Mouse (Mus musculus): Measurements from ENCODE around the gene Gnai3. TPM values are rescaled to one million over a fixed set of nuclear protein-coding genes. Genes with fewer than 3 reads are reported as not detected.

Gnai3 gene
- polyA plus RNA-seq, 1 experiment from 2014 or later: 136 TPM

- ChIA-PET CTCF (interaction anchor here (1.1 to 2.7 kb wide), 3 partner anchors 12 to 18 kb away, joined by 3 to 6 read pairs (median 4); no protein-coding TSS in a partner anchor), POLR2A (no interaction called here)
- no peaks in the 10 kb centered on the region for H3K27me3 ChIP-seq
- TF ChIP-seq CTCF (IDR thresholded peaks at IDR 0.05): no peak
- no peak for ATAC-seq
- in situ Hi-C loops (cut with MboI; ENCODE audit: low pct_unique_long_range_greater_than_20kb): no loop called here
- DNase-seq (ENCODE audit: low read depth, low spot score): no peak
These were observed 28.5 kb downstream of the Gnai3 start for GRCm38 (mm10) chr3:108117465-108117864.

- no peak for DNase-seq (ENCODE audit: low read depth, low spot score)
- ATAC-seq: no peak
- H3K27me3 ChIP-seq: no peaks in the 10 kb centered on the region
- in situ Hi-C loops (cut with MboI; ENCODE audit: low pct_unique_long_range_greater_than_20kb): no loop called here
- TF ChIP-seq CTCF (IDR thresholded peaks at IDR 0.05): no peak
- ChIA-PET CTCF (interaction anchor here (0.7 to 2.0 kb wide), 3 partner anchors 11 to 18 kb away, joined by 3 to 5 read pairs (median 5); no protein-coding TSS in a partner anchor), POLR2A (interaction anchor here (0.7 kb wide), 1 partner anchor 14 kb away, joined by 3 read pairs; no protein-coding TSS in a partner anchor)
These were observed 32.2 kb downstream of the Gnai3 start for GRCm38 (mm10) chr3:108113591-108114289.

- ATAC-seq (no peak), DNase-seq (ENCODE audit: low read depth, low spot score) (no peak)
- ChIA-PET POLR2A (interaction anchor here (0.7 kb wide), 1 partner anchor 15 kb away, joined by 3 read pairs; no protein-coding TSS in a partner anchor), CTCF (interaction anchor here (1.7 to 2.0 kb wide), 2 partner anchors 10 to 17 kb away, joined by 5 read pairs; no protein-coding TSS in a partner anchor)
- in situ Hi-C loops (cut with MboI; ENCODE audit: low pct_unique_long_range_greater_than_20kb): no loop called here
- no peaks in the 10 kb centered on the region for H3K27me3 ChIP-seq
- TF ChIP-seq CTCF (IDR thresholded peaks at IDR 0.05): no peak
These were observed 33.3 kb downstream of the Gnai3 start for GRCm38 (mm10) chr3:108112666-108113065.

- no peaks in the 10 kb centered on the region for H3K27me3 ChIP-seq
- in situ Hi-C loops (cut with MboI; ENCODE audit: low pct_unique_long_range_greater_than_20kb): no loop called here
- CTCF ChIA-PET: interaction anchor here (1.7 to 2.0 kb wide), 2 partner anchors 10 to 17 kb away, joined by 5 read pairs; no protein-coding TSS in a partner anchor
- POLR2A ChIA-PET: no interaction called here
- DNase-seq (ENCODE audit: low read depth, low spot score) (no peak), ATAC-seq (no peak)
- TF ChIP-seq CTCF (IDR thresholded peaks at IDR 0.05): no peak
These were observed 33.7 kb downstream of the Gnai3 start for GRCm38 (mm10) chr3:108112246-108112645.

- CTCF ChIA-PET: interaction anchor here (1.3 to 2.5 kb wide), 3 partner anchors 11 to 15 kb away, joined by 3 to 11 read pairs (median 6); no protein-coding TSS in a partner anchor
- ATAC-seq: no peak
- DNase-seq (ENCODE audit: low read depth, low spot score): no peak
- in situ Hi-C loops (cut with MboI; ENCODE audit: low pct_unique_long_range_greater_than_20kb): no loop called here
- no peaks in the 10 kb centered on the region for H3K27me3 ChIP-seq
- POLR2A ChIA-PET: no interaction called here
- no peak for TF ChIP-seq CTCF (IDR thresholded peaks at IDR 0.05)
These were observed 34.6 kb downstream of the Gnai3 start for GRCm38 (mm10) chr3:108111320-108111719.

GRCm38 (mm10) chr3:108105281-108105680 is 40.7 kb downstream of the Gnai3 start:
- no peaks in the 10 kb centered on the region for H3K27me3 ChIP-seq
- no peak for ATAC-seq
- DNase-seq (ENCODE audit: low read depth, low spot score): no peak
- in situ Hi-C loops (cut with MboI; ENCODE audit: low pct_unique_long_range_greater_than_20kb): no loop called here
- ChIA-PET CTCF (interaction anchor here (0.9 to 1.3 kb wide), 2 partner anchors 15 to 18 kb away, joined by 3 read pairs; no protein-coding TSS in a partner anchor), POLR2A (no interaction called here)
- no peak for TF ChIP-seq CTCF (IDR thresholded peaks at IDR 0.05)

GRCm38 (mm10) chr3:108102075-108102474 is 43.9 kb downstream of the Gnai3 start:
- ATAC-seq: no peak
- no peak for TF ChIP-seq CTCF (IDR thresholded peaks at IDR 0.05)
- in situ Hi-C loops (cut with MboI; ENCODE audit: low pct_unique_long_range_greater_than_20kb): no loop called here
- CTCF ChIA-PET: interaction anchor here (1.5 to 1.9 kb wide), 2 partner anchors 11 to 28 kb away, joined by 4 to 5 read pairs; no protein-coding TSS in a partner anchor
- POLR2A ChIA-PET: interaction anchor here (1.1 kb wide), 1 partner anchor 30 kb away, joined by 3 read pairs; no protein-coding TSS in a partner anchor
- H3K27me3 ChIP-seq: no peaks in the 10 kb centered on the region
- DNase-seq (ENCODE audit: low read depth, low spot score): no peak

GRCm38 (mm10) chr3:108101594-108101993 is 44.4 kb downstream of the Gnai3 start:
- ChIA-PET CTCF (interaction anchor here (1.3 to 1.9 kb wide), 2 partner anchors 8 to 12 kb away, joined by 3 to 5 read pairs; no protein-coding TSS in a partner anchor), POLR2A (interaction anchor here (0.5 to 1.1 kb wide), 2 partner anchors 17 to 30 kb away, joined by 3 read pairs; no protein-coding TSS in a partner anchor)
- no peaks in the 10 kb centered on the region for H3K27me3 ChIP-seq
- no peak for ATAC-seq
- TF ChIP-seq CTCF (IDR thresholded peaks at IDR 0.05): no peak
- no peak for DNase-seq (ENCODE audit: low read depth, low spot score)
- in situ Hi-C loops (cut with MboI; ENCODE audit: low pct_unique_long_range_greater_than_20kb): no loop called here

- in situ Hi-C loops (cut with MboI; ENCODE audit: low pct_unique_long_range_greater_than_20kb): no loop called here
- no peak for DNase-seq (ENCODE audit: low read depth, low spot score)
- no peak for ATAC-seq
- CTCF ChIA-PET: interaction anchor here (0.8 to 1.6 kb wide), 3 partner anchors 8 to 33 kb away, joined by 3 to 4 read pairs (median 3); no protein-coding TSS in a partner anchor
- H3K27me3 ChIP-seq: no peaks in the 10 kb centered on the region
- POLR2A ChIA-PET: interaction anchor here (0.9 to 1.6 kb wide), 2 partner anchors 12 to 110 kb away, joined by 3 to 4 read pairs; partner anchors contain the start of gene Ampd2
- TF ChIP-seq CTCF (IDR thresholded peaks at IDR 0.05): no peak
These were observed 47.6 kb downstream of the Gnai3 start for GRCm38 (mm10) chr3:108098316-108098715.

- H3K27me3 ChIP-seq: no peaks in the 10 kb centered on the region
- ATAC-seq (no peak), DNase-seq (ENCODE audit: low read depth, low spot score) (no peak)
- no peak for TF ChIP-seq CTCF (IDR thresholded peaks at IDR 0.05)
- in situ Hi-C loops (cut with MboI; ENCODE audit: low pct_unique_long_range_greater_than_20kb): no loop called here
- CTCF ChIA-PET: interaction anchor here (1.0 to 3.1 kb wide), 5 partner anchors 11 to 38 kb away, joined by 3 to 13 read pairs (median 3); partner anchors contain the start of gene Ampd2
- POLR2A ChIA-PET: interaction anchor here (0.9 kb wide), 1 partner anchor 111 kb away, joined by 3 read pairs; no protein-coding TSS in a partner anchor
These were observed 48.3 kb downstream of the Gnai3 start for GRCm38 (mm10) chr3:108097656-108098055.
